Mouse (Mus musculus) E14TG2a.4 (cell line): ENCODE data around the gene Ankrd13a.

ENCODE experiments used
- H3K27me3 ChIP-seq: 2 replicates; pipeline ENCODE4 v1.6.1; 2014; ENCODE audit warnings: low read length, control low read depth; ENCODE audit not compliant: insufficient read depth
- H3K36me3 ChIP-seq: 2 replicates; pipeline ENCODE4 v1.6.1; 2014; ENCODE audit warnings: low read length, control low read depth; ENCODE audit not compliant: insufficient read depth
- H3K4me1 ChIP-seq: replicated peaks from 2 replicates; pipeline ENCODE4 v1.6.1; 2014; ENCODE audit warnings: low read depth, low read length, control low read depth
- H3K4me3 ChIP-seq: replicated peaks from 2 replicates; pipeline ENCODE4 v1.5.1; 2014; ENCODE audit warnings: mild to moderate bottlenecking, low read length
- H3K9me3 ChIP-seq: 2 replicates; pipeline ENCODE4 v1.6.1; 2014; ENCODE audit warnings: low read length, control low read depth
- CTCF ChIP-seq: conservative IDR thresholded peaks from 2 replicates; pipeline ENCODE4 v1.5.1; 2014; ENCODE audit warnings: low read length
- NANOG ChIP-seq: IDR thresholded peaks from 2 replicates; pipeline ENCODE4 v1.6.1; 2014; ENCODE audit warnings: borderline replicate concordance, low read length, mixed read lengths
- POU5F1 ChIP-seq: IDR thresholded peaks from 2 replicates; pipeline ENCODE4 v1.6.1; 2014; ENCODE audit warnings: low read length, borderline replicate concordance

Ankrd13a gene

DNA sequence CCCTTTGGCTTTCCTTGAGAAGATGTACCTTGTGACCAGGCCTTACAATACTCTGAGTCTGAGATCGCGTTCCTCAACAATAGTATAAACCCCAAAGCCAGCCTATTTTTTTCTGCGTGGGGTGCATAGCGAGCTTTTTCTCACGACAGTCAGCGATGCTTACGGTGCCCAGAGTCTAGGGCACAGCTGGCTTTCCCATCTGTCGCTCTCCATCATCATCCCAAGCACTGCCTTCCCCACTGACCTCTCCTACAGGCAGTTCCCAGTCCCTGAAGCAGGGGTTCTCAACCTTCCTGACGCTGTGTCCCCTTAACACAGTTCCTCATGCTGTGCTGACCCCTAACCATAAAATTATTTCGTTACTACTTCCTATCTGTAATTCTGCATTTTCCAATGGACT lies 31.9 kb upstream of the Ankrd13a start:
- H3K36me3 ChIP-seq: peaks cover 97% of the 10 kb centered on the region
- no peaks in the 10 kb centered on the region for H3K9me3 ChIP-seq
- no peak overlapping the region for H3K4me3 ChIP-seq
- TF ChIP-seq POU5F1 (no peak), CTCF (no peak), NANOG (no peak)
- H3K27me3 ChIP-seq: no peaks in the 10 kb centered on the region
- H3K4me1 ChIP-seq: 0 out of 2 replicates have a peak, but pooled peaks cover 3% of the 10 kb centered on the region

DNA sequence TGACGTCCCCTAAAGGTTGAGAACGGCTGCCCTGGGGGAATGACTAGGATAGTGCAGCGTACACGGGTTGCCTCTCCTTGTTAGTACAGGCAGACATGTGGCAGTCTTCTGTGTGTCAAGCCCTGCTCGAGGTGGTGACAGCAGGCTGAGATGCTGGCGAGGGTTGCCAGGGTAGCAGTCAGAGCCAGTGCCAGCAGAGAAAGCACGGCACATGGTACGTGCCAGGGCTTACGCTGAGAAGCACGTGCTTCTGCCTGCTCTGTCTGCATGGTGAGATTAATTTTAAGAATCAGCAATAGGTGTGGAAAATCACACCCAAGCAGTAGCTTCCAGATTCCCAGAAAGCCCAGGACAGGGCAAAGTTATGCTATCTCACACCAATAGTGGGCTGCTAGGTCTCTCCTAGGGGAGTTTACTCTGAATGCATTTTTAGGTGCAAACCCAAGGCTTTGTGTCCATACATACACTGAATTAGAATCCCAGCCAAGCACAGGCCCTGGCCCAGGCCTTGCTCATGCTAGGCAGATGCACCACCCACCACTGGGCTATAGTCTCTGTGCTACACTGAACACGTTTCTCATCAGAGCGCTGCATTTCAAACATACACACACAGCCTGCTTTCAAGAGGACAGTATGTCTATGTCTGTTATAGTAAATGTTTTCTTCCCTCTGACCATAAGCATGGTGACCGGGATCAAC lies 31.3 kb upstream of the Ankrd13a start:
- 0 out of 2 replicates have a peak, but pooled peaks cover 3% of the 10 kb centered on the region for H3K4me1 ChIP-seq
- H3K27me3 ChIP-seq: no peaks in the 10 kb centered on the region
- H3K9me3 ChIP-seq: no peaks in the 10 kb centered on the region
- TF ChIP-seq CTCF: no peak
- TF ChIP-seq POU5F1: no peak
- TF ChIP-seq NANOG: no peak
- H3K36me3 ChIP-seq: peaks cover 97% of the 10 kb centered on the region
- no peak overlapping the region for H3K4me3 ChIP-seq

DNA sequence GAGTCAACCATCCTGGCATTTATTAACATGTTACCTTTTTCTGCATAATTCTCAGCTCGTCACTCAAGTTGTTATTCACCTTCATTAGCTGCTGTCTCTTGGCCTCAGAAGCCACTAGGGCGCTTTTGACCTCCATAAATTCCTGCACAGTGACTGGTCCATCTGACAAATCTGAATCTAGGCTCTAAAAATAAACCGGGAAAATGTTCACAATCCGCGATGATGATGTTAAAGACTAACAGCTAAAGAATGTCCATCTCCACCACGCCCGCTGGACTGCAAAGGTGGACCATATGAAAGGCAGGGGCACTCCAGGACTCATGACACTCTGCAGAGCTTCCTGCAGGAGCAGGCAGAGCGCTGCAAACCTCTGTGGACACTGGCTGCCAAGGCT lies 30.8 kb upstream of the Ankrd13a start:
- no peaks in the 10 kb centered on the region for H3K9me3 ChIP-seq
- peaks cover 97% of the 10 kb centered on the region for H3K36me3 ChIP-seq
- 0 out of 2 replicates have a peak, but pooled peaks cover 3% of the 10 kb centered on the region for H3K4me1 ChIP-seq
- no peak for TF ChIP-seq CTCF
- TF ChIP-seq NANOG: no peak
- no peak for TF ChIP-seq POU5F1
- H3K4me3 ChIP-seq: no peak overlapping the region
- no peaks in the 10 kb centered on the region for H3K27me3 ChIP-seq

DNA sequence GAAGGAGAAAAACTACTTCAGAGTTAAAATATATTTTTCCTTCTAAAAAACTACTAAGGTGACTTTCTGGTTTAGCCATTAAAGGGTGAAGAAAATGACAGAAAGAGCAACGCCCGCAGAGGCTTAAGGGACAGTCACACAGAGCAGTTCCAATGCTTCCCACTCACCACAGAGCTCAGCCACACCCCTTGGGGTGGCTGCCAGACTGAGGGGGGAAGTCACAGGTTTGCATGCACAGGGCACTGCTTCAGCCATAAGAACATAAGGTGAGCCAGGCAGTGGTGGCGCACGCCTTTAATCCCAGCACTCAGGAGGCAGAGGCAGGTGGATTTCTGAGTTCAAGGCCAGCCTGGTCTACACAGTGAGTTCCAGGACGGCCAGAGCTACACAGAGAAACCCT lies 28.9 kb upstream of the Ankrd13a start:
- Histone ChIP-seq H3K36me3 (peaks cover 93% of the 10 kb centered on the region), H3K4me3 (no peak overlapping the region), H3K27me3 (no peaks in the 10 kb centered on the region), H3K9me3 (no peaks in the 10 kb centered on the region), H3K4me1 (peaks cover 17% of the 10 kb centered on the region)
- TF ChIP-seq POU5F1: no peak
- no peak for TF ChIP-seq NANOG
- no peak for TF ChIP-seq CTCF

DNA sequence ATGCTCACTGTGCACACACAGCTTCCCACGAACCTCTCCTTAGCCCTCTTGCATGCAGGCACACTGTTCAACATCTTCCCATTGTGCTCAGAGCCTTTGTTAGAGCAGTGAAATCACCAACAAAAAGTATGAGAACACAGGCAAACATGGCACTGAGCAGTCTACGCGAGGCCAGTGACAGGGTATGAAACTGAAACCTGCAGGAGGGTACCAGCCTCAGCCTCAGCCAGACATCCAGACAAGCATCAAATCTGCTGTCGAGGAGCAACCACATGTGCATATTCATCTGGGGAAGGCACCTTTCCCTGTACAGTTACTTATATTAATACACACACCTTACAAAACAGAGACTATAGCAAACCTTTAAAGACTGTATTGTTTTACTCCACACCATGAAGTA lies 27.6 kb upstream of the Ankrd13a start:
- Histone ChIP-seq H3K4me1 (peaks cover 25% of the 10 kb centered on the region), H3K4me3 (no peak overlapping the region), H3K36me3 (peaks cover 95% of the 10 kb centered on the region), H3K27me3 (no peaks in the 10 kb centered on the region), H3K9me3 (no peaks in the 10 kb centered on the region)
- TF ChIP-seq NANOG (no peak), CTCF (no peak)

DNA sequence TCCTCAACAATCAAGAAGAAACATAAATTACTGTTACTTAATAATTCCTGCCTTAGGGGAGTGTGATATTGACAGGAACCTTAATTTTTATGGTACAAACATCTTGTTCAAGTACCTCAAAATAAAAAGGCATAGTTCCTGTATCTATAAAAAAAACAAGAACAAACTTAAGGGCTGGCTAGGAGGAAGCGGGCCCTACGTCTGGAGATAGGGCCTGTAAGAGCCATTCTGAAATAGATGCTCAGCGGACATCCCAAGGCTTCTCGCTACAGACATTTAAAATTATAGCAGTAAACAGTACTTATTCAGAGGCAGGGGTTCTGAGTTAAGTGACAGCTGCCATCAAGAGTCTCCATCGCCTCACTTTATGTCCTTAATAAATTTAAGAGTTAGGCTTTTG lies 27.0 kb upstream of the Ankrd13a start:
- Histone ChIP-seq H3K36me3 (peaks cover 95% of the 10 kb centered on the region), H3K4me1 (peaks cover 31% of the 10 kb centered on the region), H3K4me3 (no peak overlapping the region), H3K27me3 (no peaks in the 10 kb centered on the region), H3K9me3 (no peaks in the 10 kb centered on the region)
- TF ChIP-seq NANOG (no peak), POU5F1 (no peak), CTCF (no peak)

DNA sequence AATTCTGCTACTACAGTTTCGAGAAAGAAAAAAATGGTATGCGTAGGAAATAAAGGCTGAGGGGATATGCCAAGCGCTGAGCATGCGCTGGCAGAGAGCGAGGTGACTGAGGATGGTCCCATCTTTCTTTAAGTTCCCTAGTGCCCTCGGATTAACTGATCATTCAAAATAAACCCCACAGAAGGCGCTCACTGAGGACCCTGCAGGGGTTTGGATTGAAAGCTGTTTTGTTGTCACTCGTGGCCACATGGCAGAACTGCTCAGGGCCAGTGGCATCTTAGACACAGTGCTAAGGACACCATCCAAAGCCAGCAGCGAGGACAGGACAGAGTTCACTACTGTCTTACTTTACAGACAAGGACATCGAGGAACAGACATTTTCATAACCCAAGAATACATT lies 24.2 kb upstream of the Ankrd13a start:
- peaks cover 43% of the 10 kb centered on the region for H3K4me1 ChIP-seq

DNA sequence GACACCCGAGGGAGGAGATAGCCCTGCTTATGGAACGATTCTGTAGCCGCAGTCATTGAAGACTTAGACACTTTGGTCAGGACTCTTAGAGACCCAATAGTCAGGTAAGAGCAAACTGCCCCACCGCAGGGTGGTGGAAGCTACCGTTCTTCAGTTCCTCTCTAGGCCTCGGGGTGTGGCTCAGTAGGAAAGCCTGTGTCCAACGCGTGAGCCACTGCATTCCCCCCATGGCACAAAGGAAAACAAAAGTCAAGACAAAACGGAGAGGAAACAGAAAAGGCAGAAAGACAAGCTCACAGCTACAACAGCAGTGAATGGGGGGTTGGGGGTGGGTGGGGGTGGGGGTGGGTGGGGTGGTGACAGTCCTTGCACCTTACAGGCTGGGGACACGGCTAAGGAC lies 22.1 kb upstream of the Ankrd13a start:
- Histone ChIP-seq H3K36me3 (peaks cover 94% of the 10 kb centered on the region), H3K9me3 (no peaks in the 10 kb centered on the region), H3K4me1 (peaks cover 43% of the 10 kb centered on the region), H3K27me3 (no peaks in the 10 kb centered on the region), H3K4me3 (no peak overlapping the region)
- no peak for TF ChIP-seq POU5F1
- no peak for TF ChIP-seq NANOG
- TF ChIP-seq CTCF: no peak

More for the DNA sequence above, 24.2 kb upstream of the Ankrd13a start:
- no peak overlapping the region for H3K4me3 ChIP-seq
- H3K36me3 ChIP-seq: peaks cover 93% of the 10 kb centered on the region
- no peaks in the 10 kb centered on the region for H3K9me3 ChIP-seq
- TF ChIP-seq CTCF (no peak), POU5F1 (no peak), NANOG (no peak)
- H3K27me3 ChIP-seq: no peaks in the 10 kb centered on the region

DNA sequence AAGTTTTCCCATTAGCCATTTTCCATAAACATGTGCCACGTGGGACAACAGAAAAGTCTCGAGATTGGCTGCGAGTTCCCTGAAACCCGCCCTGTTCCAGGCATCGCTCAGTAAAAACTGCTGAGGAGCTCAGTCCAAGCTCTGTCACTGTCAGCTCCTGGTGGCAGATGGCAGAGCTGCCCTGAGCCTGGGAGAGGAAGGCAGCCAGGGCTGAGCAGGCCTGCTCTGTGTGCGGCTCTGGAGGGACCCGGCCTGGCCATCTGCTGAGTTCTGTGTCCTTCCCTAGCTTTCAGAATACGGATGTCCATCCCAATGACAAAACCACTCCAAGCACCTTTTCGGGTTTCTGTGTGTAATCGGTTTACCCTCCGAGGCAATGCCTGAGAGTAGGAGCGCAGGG lies 21.1 kb upstream of the Ankrd13a start:
- Histone ChIP-seq H3K4me3 (no peak overlapping the region), H3K27me3 (no peaks in the 10 kb centered on the region), H3K36me3 (peaks cover 92% of the 10 kb centered on the region), H3K4me1 (peaks cover 43% of the 10 kb centered on the region), H3K9me3 (no peaks in the 10 kb centered on the region)
- no peak for TF ChIP-seq POU5F1
- TF ChIP-seq NANOG: no peak
- no peak for TF ChIP-seq CTCF
